Mouse (Mus musculus): Measurements from ENCODE around the gene Smarcc1.
"Not testable (repeated sequence)": the region's sequence is repeated elsewhere in the genome, so short reads cannot be mapped to it uniquely, and the experiment has no call there.

Gene Smarcc1

DNA sequence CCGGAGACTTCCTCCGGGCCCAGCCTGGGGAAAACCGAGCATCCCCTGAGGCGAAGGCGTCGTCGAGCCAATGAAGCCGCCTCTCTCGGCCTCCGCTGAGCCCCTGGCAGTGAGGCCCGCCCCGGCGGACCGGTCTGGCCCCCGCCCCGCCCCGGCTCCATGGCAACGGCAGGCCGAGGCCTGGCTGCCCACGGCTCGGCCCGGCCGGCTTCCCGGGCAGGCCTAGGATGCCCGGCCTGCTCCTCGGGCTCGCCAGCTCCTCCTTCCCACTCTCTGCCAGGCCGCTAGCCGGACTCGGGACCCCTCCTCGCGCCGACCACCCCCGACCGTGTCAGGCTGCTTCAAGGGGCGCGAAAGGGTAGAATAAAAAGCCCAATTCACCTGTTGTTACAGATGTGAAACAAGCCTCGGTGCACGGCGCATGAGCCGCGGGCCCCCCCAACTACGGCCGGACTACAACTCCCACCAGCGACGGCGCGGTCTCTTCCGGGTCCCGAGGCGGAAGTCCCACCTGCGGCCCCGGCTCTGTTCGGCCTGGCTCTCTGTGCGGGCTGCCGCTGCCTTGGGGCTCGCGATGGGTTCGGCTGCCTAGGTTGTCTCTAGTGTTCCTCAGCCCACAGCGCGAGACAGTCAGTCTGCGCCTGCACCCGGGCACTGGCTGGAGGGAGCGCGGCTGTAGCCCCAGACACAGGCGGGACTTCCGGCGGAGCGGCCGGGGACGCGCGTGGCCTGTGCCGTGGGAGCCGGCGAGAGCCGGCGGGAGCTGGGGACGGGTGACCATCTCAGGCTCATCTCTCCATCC, at the start of gene Smarcc1:
Smarcc1 (plus strand) TSS at position 732 of the 802 bp plus-strand sequence.
- peak; percentile 91 for DNase-seq (ENCODE audit: low read depth, low spot score)

DNA sequence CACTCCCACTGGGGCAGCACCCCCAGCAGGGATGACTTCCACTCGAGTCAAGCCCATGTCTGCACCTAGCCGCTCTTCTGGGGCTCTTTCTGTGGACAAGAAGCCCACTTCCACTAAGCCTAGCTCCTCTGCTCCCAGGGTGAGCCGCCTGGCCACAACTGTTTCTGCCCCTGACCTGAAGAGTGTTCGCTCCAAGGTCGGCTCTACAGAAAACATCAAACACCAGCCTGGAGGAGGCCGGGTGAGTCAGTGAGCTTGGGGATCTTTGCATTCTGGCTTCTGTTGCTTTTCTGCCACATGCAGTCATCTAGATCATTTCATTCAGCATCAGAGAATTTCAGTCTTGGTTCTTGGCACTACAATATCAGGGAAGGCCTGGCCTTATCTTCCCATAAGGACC, 48.8 kb upstream of the Smarcc1 start:
- DNase-seq (ENCODE audit: low read depth, low spot score), result no peak

DNA sequence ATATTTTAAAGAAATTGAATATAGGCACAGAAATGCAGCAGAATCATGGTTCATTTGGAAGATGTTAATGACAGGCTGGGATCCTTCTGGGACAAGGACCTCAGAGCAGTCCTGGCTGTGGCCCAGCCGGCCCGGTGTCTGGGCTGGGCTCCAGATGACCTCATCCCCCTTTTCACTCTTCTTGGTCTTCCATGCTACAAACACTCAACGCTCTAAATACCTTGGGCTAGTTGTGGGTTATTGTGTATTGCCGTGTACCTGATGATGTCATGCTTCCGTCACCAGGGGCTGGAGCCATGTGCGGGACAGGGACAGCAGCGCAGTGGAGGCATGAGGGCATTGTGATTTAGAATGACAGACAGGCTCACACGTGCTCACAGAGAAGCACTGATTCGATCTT, 47.1 kb upstream of the Smarcc1 start:
- DNase-seq (ENCODE audit: low read depth, low spot score), result no peak

GRCm38 (mm10) chr9:110071011-110071410, 46.5 kb upstream of the Smarcc1 start:
- DNase-seq (ENCODE audit: low read depth, low spot score), result no peak

DNA sequence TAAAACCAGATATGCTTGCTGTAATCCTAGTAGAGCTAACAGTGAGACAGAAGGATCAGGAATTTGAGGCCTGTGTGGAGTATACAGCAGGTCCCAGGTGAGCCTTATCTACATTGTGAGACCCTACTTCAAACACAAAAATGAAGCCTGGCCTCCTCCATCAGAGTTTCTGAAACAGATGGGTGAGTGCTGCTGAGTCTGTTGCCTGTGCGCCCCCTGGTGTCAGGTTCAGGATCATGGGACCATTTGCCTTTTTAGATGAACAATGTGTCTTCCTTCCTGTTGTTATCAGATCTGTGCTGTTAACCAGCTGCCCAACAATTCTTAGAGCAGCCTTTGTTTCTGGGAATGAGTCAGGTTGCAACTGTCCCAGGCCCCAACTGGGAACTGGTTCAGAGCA, 45.7 kb upstream of the Smarcc1 start:
- DNase-seq (ENCODE audit: low read depth, low spot score), result peak; percentile 78

DNA sequence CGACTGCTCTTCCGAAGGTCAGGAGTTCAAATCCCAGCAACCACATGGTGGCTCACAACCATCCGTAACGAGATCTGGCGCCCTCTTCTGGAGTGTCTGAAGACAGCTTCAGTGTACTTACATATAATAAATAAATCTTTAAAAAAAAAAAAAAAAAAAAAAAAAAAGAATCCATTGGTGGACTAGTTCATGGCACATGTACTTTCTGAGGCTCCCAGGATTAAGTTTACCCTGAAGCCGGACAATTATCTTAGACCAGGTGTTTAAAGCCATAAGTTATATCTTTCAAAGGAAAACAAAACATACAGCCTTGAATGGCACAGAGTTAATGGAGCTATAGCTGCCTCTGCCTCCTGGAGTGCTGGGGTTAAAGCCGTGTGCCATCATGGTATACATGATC, 41.0 kb upstream of the Smarcc1 start:
- not testable (repeated sequence) for DNase-seq (ENCODE audit: low read depth, low spot score)

DNA sequence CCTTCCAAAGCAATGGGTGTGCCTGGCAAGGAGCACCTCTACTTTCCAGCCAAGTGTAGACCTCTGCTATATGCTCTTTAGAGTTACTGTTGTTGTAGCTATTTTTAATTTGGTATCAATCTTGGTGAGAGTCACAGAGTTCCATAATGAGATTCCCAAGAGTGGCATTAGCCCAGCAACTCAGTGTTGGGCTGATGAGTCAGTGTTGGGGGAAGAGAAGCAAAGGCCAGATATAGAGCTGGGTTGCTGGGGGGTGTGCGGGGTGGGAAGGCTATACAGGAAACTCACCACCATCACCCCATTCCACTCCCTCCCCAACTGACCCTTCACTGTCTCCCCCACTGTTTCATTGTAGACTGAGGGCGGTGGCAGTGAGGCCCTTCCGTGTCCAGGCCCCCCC, 36.4 kb upstream of the Smarcc1 start:
- DNase-seq (ENCODE audit: low read depth, low spot score), result no peak

DNA sequence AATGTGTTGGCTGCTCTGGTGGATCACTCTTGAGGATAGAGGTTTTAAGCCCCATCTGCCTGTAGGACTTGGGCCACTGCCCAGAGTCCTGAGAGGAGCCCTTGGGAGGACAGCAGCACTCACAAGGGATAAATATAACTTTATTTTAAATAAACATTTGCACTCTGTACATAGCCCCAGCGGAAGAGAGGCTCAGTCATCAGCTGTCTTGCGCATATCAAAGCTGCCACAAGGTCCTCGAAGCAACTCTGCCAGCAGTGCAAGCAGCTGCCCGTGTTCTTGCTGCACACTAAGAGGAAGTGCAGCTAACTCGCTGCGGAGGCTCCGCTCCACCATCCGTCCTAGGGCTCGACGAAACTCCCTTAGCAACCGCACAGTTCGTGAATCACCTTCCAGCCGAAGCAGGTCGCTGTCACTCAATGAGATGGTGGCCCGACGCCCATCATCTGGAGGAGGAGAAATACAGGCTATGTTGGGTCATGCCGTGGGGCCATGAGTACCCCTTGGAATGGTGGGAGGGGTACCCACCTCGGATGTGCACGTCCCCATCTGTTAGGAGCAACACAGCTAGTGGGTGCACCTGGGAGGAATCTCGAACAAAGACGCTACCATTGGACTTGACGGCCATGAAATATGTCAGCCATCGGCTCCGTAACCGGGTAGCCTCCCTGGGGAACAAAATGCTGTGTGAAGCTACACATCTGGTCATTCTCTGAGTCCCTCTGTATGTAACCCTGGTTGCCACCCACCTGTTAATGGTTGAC, 33.1 kb upstream of the Smarcc1 start:
- no peak for DNase-seq (ENCODE audit: low read depth, low spot score)

DNA sequence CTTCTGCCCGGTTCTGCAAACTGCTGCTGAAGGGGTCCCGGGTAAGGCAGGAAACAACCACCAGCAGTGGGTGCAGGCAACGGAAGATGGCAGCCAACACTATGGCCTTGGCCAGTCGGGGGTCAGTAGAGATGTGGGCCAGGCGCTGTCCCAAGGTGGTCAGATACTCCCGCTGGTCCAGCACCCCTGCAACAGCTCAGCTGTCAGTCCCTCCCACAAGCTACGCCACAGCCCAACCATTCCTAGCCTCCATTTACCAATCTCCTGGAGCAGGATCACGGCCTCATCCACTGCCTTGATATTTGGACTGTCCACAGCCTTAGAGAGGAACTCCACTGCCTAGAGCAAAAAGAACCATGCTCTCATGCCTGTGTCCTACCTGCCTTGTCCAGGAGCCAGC, 31.8 kb upstream of the Smarcc1 start:
- no peak for DNase-seq (ENCODE audit: low read depth, low spot score)

DNA sequence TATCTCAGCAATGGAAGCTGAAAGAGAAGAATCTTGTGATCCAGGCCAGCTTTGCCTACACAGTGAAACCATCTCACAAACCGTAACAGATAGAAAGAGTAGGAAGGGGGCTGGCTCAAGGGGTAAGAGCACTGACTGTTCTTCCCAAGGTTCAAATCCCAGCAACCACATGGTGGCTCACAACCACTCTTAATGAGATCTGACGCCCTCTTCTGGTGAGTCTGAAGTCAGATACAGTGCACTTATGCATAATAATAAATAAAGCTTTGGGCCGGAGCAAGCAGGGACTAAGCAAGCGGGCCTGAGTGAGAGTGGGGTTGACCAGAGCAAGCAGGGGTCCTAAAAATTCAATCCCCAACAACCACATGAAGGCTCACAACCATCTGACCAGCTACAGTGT, 24.2 kb upstream of the Smarcc1 start:
- peak; percentile 52 for DNase-seq (ENCODE audit: low read depth, low spot score)

- DNase-seq (ENCODE audit: low read depth, low spot score), result peak; percentile 60
These were observed 22.7 kb upstream of the Smarcc1 start for GRCm38 (mm10) chr9:110094761-110095160.

- peak; percentile 66 for DNase-seq (ENCODE audit: low read depth, low spot score)
These were observed 19.7 kb upstream of the Smarcc1 start for GRCm38 (mm10) chr9:110097791-110098190.

DNA sequence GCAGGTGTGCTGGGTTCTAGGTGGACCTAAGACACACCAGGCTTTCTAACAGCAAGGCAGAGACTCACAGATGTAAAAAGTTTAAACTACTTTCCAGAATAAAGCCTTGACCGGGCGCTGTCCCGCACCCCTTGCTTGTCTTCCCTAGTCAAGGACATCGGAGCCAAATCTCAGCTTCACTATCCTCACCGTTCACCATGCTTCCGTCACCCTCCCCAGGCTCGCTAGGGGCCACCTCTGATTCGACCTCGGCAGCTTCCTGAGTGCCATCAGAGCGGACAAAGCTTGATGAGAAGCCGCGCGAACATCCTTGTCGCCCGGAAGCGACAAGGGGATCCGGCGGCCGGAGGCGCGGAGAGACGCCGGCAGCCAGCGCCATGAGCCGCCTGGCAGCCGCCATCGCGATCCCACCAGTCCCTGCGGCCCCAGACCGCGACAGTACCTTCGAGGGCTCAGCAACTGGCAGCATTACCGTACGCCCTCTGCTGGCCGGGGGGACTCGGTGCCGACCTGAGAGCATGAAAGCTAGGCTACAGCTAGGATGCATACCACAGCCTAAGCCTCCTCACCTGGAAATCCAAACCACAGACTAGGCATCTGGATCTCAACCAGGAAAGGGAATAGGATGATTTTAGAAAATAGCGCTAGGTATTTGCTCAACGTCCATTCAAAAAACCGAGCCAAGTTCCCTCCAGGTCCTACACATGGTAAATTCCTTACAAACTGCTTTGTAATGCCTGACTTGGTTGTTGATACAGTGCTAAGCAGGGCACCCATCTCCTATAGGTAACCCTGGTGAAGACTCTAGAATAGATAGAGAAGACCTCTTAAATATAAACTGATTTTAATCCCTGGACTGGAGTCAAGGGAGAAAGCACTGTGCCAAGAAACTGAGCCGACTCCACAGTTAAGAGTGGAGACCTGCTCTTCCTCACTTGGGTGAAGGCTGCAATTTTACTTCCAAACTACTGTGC, 16.6 kb upstream of the Smarcc1 start:
- DNase-seq (ENCODE audit: low read depth, low spot score), result peak; percentile 93

- DNase-seq (ENCODE audit: low read depth, low spot score), result peak; percentile 20
These were observed 1.0 kb upstream of the Smarcc1 start for GRCm38 (mm10) chr9:110116353-110116976.

DNA sequence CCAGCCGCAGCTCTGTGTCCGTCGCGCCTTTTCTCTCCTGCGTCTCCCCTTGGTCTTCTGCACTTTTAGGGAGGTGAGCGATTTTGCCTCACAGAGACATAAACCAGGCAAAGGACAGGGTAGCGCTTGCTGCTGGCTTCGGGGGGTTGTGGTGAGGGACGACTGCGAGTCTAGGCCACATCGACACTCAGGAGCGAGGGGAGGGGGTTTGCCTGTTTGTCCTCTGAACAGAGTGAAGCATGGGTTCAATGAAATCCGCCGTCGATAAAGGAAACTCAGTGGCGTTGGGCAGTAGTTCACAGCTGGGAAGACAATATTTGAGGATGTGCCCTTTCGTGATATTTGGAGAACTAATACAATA, 251 bp downstream of the Smarcc1 start, which contains the start of gene Dhx30:
Dhx30 (minus strand) TSS at position 52 of the 361 bp plus-strand sequence.
- DNase-seq (ENCODE audit: low read depth, low spot score), result no peak

DNA sequence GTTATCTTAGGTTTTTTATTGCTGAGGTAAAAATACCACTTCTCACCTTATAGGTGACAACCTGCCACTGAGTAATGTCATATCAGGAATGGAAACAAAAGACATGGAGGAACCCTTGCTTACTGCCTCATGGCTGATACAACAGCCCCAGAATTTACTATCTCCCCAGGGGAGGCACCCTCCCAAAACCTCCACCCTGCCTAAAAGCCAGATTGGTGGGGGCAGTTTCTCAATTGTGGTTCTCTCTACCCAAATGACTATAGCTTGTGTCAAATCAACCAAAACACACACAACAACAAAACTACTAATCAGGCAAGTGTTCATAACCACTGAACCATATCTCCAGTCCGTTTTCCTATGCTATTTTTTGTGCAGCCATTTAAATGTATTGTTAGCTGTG, 741 bp downstream of the Smarcc1 start:
- no peak for DNase-seq (ENCODE audit: low read depth, low spot score)

DNA sequence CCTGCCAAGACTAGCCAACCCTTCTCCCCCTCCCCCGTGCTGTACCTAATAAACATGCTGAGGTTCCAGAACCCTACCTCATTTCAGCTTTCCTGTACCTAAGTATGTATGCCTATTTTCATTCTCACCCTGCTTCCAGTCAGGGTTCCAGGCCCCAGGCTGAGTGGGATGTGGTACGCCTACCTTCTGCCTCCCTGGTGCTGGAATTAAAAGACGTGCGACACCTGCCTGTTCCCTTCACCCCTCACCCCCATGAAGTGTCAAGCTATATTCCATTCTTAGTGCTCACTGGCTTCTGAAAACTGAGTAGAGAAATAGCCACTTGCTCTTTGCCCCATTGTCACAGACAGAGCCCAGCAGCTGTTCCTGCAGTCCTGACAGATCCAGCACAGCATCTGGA, 3.9 kb downstream of the Smarcc1 start:
- DNase-seq (ENCODE audit: low read depth, low spot score), result no peak

GRCm38 (mm10) chr9:110123322-110123721, 5.8 kb downstream of the Smarcc1 start:
- DNase-seq (ENCODE audit: low read depth, low spot score), result no peak

GRCm38 (mm10) chr9:110124008-110124540, 6.6 kb downstream of the Smarcc1 start:
- DNase-seq (ENCODE audit: low read depth, low spot score), result peak; percentile 52

DNA sequence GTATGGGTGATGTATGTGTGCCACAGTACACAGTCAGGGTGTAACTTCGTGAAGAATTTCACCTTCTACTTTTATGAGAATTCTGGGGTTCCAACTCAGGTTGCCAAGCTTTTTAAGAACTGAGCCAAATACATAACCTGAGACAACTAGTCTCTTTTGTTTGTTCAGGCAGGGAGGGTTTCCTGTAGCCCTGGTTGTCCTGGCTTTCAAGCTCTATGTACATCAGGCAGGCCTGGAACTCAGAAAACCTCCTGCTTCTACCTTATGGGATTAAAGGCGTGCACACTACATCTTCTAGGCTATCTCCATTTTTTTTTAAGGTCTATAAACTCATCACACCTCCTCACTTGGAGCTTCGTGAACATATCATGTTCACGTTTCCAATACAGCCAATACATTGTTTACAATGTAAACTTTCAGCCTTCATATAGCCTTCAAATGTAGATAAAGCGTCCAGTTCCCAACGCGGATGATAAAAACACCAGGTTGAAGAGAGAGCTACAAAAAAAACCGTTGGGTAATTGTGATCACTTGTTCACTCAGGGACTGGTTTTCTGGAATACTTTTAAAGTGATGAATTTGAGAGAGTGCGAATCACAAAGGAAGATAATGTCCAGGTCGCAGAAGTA, 13.5 kb downstream of the Smarcc1 start:
- no peak for DNase-seq (ENCODE audit: low read depth, low spot score)

All from ES-CJ7 (cell line).